Mouse (Mus musculus) testis, adult 2 months (tissue): ENCODE data around the gene Casq2.

Experiments
- CTCF ChIP-seq: fragments of 200-500 bp; IDR thresholded peaks from 2 replicates; pipeline ENCODE4 v1.5.1; 2012; ENCODE audit warnings: low read depth, mild to moderate bottlenecking, inconsistent platforms, low read length, moderate library complexity; ENCODE audit not compliant: control insufficient read depth, insufficient read depth, insufficient replicate concordance
- POLR2A ChIP-seq: fragments of 200-500 bp; IDR thresholded peaks from 2 replicates; pipeline ENCODE4 v1.6.1; 2012; ENCODE audit warnings: low read depth, mild to moderate bottlenecking, inconsistent platforms, low read length, moderate library complexity; ENCODE audit not compliant: control insufficient read depth

DNA sequence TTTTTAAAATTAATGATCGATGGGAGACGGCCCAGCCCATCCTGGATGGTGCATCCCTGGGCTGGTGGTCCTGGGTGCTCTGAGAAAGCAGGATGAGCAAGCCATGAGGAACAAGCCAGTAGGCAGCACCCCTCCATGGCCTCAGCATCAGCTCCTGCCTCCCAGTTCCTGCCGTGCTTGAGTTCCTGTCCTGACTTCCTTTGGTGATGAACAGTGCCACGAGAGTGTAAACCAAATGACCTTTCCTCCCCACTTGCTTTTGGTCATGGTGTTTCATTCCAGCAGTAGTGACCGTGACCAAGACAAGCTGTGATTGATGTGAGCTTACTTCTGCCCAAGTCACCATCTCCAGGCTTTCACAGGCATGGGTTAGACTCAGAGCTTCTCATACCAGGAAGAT is 48.4 kb upstream of the Casq2 start:
- no peak for TF ChIP-seq CTCF
- TF ChIP-seq POLR2A, result no peak
